Mouse (Mus musculus) brain, embryonic 14.5 days (tissue): ENCODE measurements at regions not wholly inside any gene's neighbourhood (a gene's known extent, or its start where the extent isn't known, plus 50 kb on each side); places are given as distances from the start of the nearest gene placed in this dataset.

Source experiments
- CTCF ChIP-seq: fragments of 200-500 bp; IDR thresholded peaks from 2 replicates; pipeline ENCODE4 v1.5.1; 2012; ENCODE audit warnings: inconsistent platforms, mild to moderate bottlenecking, moderate library complexity, borderline replicate concordance; ENCODE audit not compliant: insufficient read depth, insufficient read length; ENCODE audit errors: extremely low read depth
- POLR2A ChIP-seq: fragments of 200-500 bp; IDR thresholded peaks from 2 replicates; pipeline ENCODE4 v1.6.1; 2012; ENCODE audit warnings: mild to moderate bottlenecking, inconsistent platforms, borderline replicate concordance; ENCODE audit not compliant: poor library complexity, insufficient read depth, insufficient read length, severe bottlenecking; ENCODE audit errors: extremely low read depth

DNA sequence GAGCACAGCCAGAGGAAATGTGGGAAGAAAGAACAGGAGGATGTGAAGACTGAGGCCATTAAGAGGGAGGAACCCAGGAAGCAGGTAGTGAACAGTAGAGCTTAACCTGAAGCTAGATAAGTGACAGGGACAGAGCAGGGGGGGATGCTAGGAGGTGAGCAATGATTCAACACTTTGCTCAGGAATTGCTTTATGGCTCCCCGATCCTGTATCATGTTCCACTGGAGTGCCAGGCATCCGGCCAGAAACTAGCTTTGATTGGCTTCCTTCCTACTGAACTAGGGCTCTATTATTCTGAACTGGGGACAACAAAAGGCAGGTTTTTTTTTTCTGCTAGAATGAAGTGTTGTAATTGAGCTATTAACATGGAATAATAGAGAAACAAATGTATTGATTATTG, 493.1 kb upstream of the Fat3 start:
- TF ChIP-seq CTCF (no peak), POLR2A (no peak)
